Mouse (Mus musculus): Measurements from ENCODE around the gene Raf1. TPM values are rescaled to one million over a fixed set of nuclear protein-coding genes. Genes with fewer than 3 reads are reported as not detected.

Gene Raf1
- polyA plus RNA-seq, 1 experiment from 2014 or later: 121 TPM

Other genes starting within 250 kb of the Raf1 start
- gene Tsen2, start 132.0 kb downstream of the Raf1 start, polyA plus RNA-seq (2016; fragmentation: Nextera tagmentation; extraction: Ambion mirVana): 34.5 and 39.7 TPM in 2 replicates
- gene Mkrn2os, start 84.1 kb downstream of the Raf1 start, polyA plus RNA-seq (2016; fragmentation: Nextera tagmentation; extraction: Ambion mirVana): 0.13 and 0.21 TPM in 2 replicates
- gene Mkrn2, start 74.7 kb downstream of the Raf1 start, polyA plus RNA-seq (2016; fragmentation: Nextera tagmentation; extraction: Ambion mirVana): 30.7 and 33.0 TPM in 2 replicates
- gene Tmem40, start 85.8 kb upstream of the Raf1 start, polyA plus RNA-seq (2016; fragmentation: Nextera tagmentation; extraction: Ambion mirVana): 0.95 and 1.8 TPM in 2 replicates
- 73.1 and 88.1 TPM in 2 replicates for gene Cand2, start 97.9 kb upstream of the Raf1 start, polyA plus RNA-seq (2016; fragmentation: Nextera tagmentation; extraction: Ambion mirVana)
- gene Rpl32, start 132.1 kb upstream of the Raf1 start, polyA plus RNA-seq (2016; fragmentation: Nextera tagmentation; extraction: Ambion mirVana): 1,689 and 1,952 TPM in 2 replicates
- 0.49 and 0.66 TPM in 2 replicates for gene Efcab12, start 161.8 kb upstream of the Raf1 start, polyA plus RNA-seq (2016; fragmentation: Nextera tagmentation; extraction: Ambion mirVana)
- gene Mbd4, start 176.7 kb upstream of the Raf1 start, polyA plus RNA-seq (2016; fragmentation: Nextera tagmentation; extraction: Ambion mirVana): 35.3 and 37.8 TPM in 2 replicates
- 28.0 and 34.2 TPM in 2 replicates for gene Ift122, start 176.8 kb upstream of the Raf1 start, polyA plus RNA-seq (2016; fragmentation: Nextera tagmentation; extraction: Ambion mirVana)

Data from limb, embryonic 10.5 days (tissue).